Mouse (Mus musculus) midbrain, embryonic 16.5 days (tissue): ENCODE results near the gene Olfr322. TPM values are rescaled to one million over a fixed set of nuclear protein-coding genes. Genes with fewer than 3 reads are reported as not detected.
"Not testable (repeated sequence)": the region's sequence is repeated elsewhere in the genome, so short reads cannot be mapped to it uniquely, and the experiment has no call there.

Experiments used
- ATAC-seq: fragments of 200-750 bp; cut with Nextera tagmentation; 2 replicates; pipeline ENCODE4 v1.8.0; 2017; ENCODE audit warnings: moderate TSS enrichment
- H3K27ac ChIP-seq: fragments of 300-500 bp; sonication (generic); 2 replicates; pipeline ENCODE4 v1.5.1; 2014; ENCODE audit warnings: mild to moderate bottlenecking, low read length, mixed read lengths
- H3K27me3 ChIP-seq: fragments of 300-500 bp; sonication (generic); 2 replicates; pipeline ENCODE4 v1.6.1; 2014; ENCODE audit warnings: low read depth, low read length, mixed read lengths; ENCODE audit not compliant: control insufficient read depth, insufficient read depth
- H3K36me3 ChIP-seq: fragments of 300-500 bp; sonication (generic); 2 replicates; pipeline ENCODE4 v1.6.1; 2014; ENCODE audit warnings: mild to moderate bottlenecking, low read length, moderate library complexity, mixed read lengths; ENCODE audit not compliant: control insufficient read depth, insufficient read depth
- H3K4me1 ChIP-seq: fragments of 300-500 bp; sonication (generic); 2 replicates; pipeline ENCODE4 v1.6.1; 2014; ENCODE audit warnings: mild to moderate bottlenecking, low read length, mixed read lengths; ENCODE audit not compliant: control insufficient read depth, insufficient read depth
- H3K4me2 ChIP-seq: fragments of 300-500 bp; sonication (generic); 2 replicates; pipeline ENCODE4 v1.6.1; 2014; ENCODE audit warnings: mild to moderate bottlenecking, low read length, mixed read lengths
- H3K4me3 ChIP-seq: fragments of 300-500 bp; sonication (generic); 2 replicates; pipeline ENCODE4 v1.5.1; 2014; ENCODE audit warnings: low read depth, mild to moderate bottlenecking, low read length, moderate library complexity, mixed read lengths
- H3K9ac ChIP-seq: fragments of 300-500 bp; sonication (generic); 2 replicates; pipeline ENCODE4 v1.6.1; 2014; ENCODE audit warnings: low read depth, low read length, mixed read lengths
- H3K9me3 ChIP-seq: fragments of 300-500 bp; sonication (generic); replicated peaks from 2 replicates; pipeline ENCODE4 v1.6.1; 2014; ENCODE audit warnings: mild to moderate bottlenecking, low read length, mixed read lengths; ENCODE audit not compliant: control insufficient read depth, poor library complexity, severe bottlenecking
- WGBS: fragments of 180-500 bp; shearing (Covaris S2); extraction: QIAGEN DNeasy Blood & Tissue Kit; methylation state at CpG from one replicate; pipeline ENCODE4 v1.1.7; 2014; 5-methylcytosine and 5-hydroxymethylcytosine counted together
- polyA plus RNA-seq: library from polyadenylated mRNA; unstranded; fragments of >200 nt; fragmentation: Nextera tagmentation; extraction: Ambion mirVana; gene quantifications from 2 replicates; pipeline ENCODE4 v1.2.1, GENCODE M21; 2015

Olfr322 gene
- polyA plus RNA-seq, 1 experiment from 2014 or later: not detected

DNA sequence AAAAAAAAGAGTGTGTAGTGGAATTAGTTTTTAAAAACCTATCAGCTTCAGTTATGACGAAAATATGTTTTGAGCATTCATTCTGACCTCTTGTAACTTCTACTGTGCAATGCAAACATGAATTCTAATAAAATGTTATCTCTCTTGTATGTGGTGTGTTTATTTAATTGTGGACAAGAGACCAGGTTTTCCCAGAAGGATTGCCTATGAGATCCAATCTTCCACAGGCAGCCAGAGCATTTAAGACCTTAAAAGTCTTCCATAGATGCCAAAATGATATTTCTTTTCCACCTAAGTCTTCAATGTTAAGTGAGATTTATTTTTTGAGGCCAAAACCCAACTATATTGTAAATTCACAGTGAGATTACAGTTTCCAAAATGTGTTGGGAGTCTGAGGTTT, 22.2 kb downstream of the Olfr322 start, which contains the start of gene Olfr320:
Gene Olfr320, plus strand, starts transcription at position 301 of the 400 bp plus-strand sequence.
- Histone ChIP-seq H3K27me3 (no peaks in the 10 kb centered on the region), H3K4me2 (no peak within 1 kb of the TSS), H3K36me3 (no peaks in the 10 kb centered on the region), H3K27ac (no peak within 1 kb of the TSS), H3K9ac (no peak within 1 kb of the TSS), H3K4me1 (no peaks in the 10 kb centered on the region), H3K4me3 (no peak within 1 kb of the TSS), H3K9me3 (no peaks in the 10 kb centered on the region)
- ATAC-seq: no peak
- 84% methylated on average over 1 of the region's 1 CpGs for WGBS

DNA sequence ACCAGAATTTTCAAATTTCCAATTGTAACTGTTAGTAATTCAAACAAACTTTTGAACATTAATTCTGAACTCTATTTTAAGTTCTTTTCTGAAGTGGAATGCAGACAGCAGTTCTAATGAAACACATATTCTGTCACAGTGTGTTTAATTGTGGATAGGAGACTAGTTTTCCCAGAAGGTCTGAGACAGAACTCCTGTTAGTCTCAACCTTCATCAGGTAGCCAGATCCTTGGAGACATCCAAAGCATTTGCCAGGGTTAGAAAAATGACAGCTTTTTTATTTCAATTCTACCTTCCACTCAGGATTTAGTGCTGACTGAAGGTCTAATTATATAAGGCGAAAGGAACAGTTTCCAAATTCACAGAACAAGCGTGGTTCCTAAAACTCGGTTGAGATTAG, 40.3 kb downstream of the Olfr322 start, which contains the start of gene Olfr319:
Gene Olfr319, plus strand, starts transcription at position 301 of the 400 bp plus-strand sequence.
- no peak within 1 kb of the TSS for H3K27ac ChIP-seq
- no peak within 1 kb of the TSS for H3K4me2 ChIP-seq
- no peaks in the 10 kb centered on the region for H3K27me3 ChIP-seq
- H3K4me3 ChIP-seq: no peak within 1 kb of the TSS
- ATAC-seq: no peak
- no peak within 1 kb of the TSS for H3K9ac ChIP-seq
- H3K4me1 ChIP-seq: no peaks in the 10 kb centered on the region
- H3K36me3 ChIP-seq: no peaks in the 10 kb centered on the region
- H3K9me3 ChIP-seq: 0 out of 2 replicates have a peak, but pooled peaks cover 4% of the 10 kb centered on the region
- WGBS: 87% methylated on average over 3 of the region's 3 CpGs

DNA sequence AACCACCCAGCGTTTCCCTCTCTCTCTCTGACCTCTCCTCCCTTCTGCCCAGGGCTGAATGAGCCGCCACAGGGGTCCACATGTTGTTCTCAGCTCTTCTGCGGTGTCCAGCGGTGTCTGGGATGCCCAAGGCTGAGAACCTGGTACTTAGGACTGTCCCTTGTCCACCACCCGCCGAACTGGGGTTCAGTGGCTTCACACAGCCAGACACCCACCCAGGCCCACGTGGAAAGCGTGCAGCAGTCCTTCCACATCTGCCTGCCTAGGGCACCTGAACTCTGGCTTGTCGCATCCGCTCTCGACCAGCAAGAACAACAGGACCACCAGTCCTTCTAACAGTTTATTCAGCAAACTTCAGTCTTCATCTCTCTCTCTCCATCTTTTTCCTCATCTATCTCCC, 50.5 kb downstream of the Olfr322 start:
- Histone ChIP-seq H3K27me3 (no peaks in the 10 kb centered on the region), H3K4me2 (no peak overlapping the region), H3K27ac (no peak overlapping the region), H3K9ac (no peak overlapping the region), H3K9me3 (no peaks in the 10 kb centered on the region), H3K4me1 (no peaks in the 10 kb centered on the region), H3K36me3 (no peaks in the 10 kb centered on the region), H3K4me3 (no peak overlapping the region)
- ATAC-seq: no peak
- 81% methylated on average over 11 of the region's 11 CpGs for WGBS

DNA sequence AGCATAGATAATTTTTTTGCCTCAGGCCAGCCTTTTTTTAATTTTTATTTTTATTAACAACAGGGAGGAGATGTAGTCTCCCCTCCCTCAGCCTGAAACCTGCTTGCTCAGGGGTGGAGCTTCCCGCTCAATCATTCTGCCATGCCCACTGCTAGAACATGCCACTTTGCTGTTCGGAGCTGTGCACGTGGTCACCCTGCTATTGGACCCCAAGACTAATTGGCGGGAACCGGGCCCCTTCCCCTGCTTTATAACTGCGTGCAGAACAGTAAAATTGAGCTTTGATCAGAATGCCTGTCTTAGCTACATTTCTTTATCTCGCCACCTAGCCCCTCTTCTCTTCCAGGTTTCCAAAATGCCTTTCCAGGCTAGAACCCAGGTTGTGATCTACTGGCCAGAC, 59.1 kb downstream of the Olfr322 start:
- H3K27me3 ChIP-seq, ATAC-seq, H3K36me3 ChIP-seq, H3K27ac ChIP-seq, H3K4me2 ChIP-seq, H3K9me3 ChIP-seq, H3K9ac ChIP-seq, H3K4me1 ChIP-seq, H3K4me3 ChIP-seq: not testable (repeated sequence)
- 91% methylated on average over 7 of the region's 7 CpGs for WGBS

Other genes with a start within 250 kb of the Olfr322 start
- gene 1810065E05Rik, start 237.7 kb upstream of the Olfr322 start, polyA plus RNA-seq: not detected in 2 replicates
- gene Gm12253, start 226.2 kb upstream of the Olfr322 start, polyA plus RNA-seq: not detected in 2 replicates
- gene Lypd9, start 205.9 kb upstream of the Olfr322 start, polyA plus RNA-seq: not detected in 2 replicates
- gene Olfr30, start 196.5 kb upstream of the Olfr322 start, polyA plus RNA-seq: not detected in 2 replicates
- gene Olfr332, start 166.2 kb upstream of the Olfr322 start, polyA plus RNA-seq: not detected in 2 replicates
- gene Olfr331, start 156.2 kb upstream of the Olfr322 start, polyA plus RNA-seq: not detected in 2 replicates
- gene Olfr330, start 123.9 kb upstream of the Olfr322 start, polyA plus RNA-seq: not detected in 2 replicates
- not detected in 2 replicates for gene Olfr329-ps, start 112.4 kb upstream of the Olfr322 start, polyA plus RNA-seq
- 0.07 TPM in 1 of 2 replicates, not detected in the other for gene Olfr328, start 103.1 kb upstream of the Olfr322 start, polyA plus RNA-seq
- gene Olfr224, start 88.2 kb upstream of the Olfr322 start, polyA plus RNA-seq: not detected in 2 replicates
- gene Olfr325, start 81.1 kb upstream of the Olfr322 start, polyA plus RNA-seq: not detected in 2 replicates
- 0.05 and 0.10 TPM in 2 replicates for gene Olfr324, start 63.7 kb upstream of the Olfr322 start, polyA plus RNA-seq
- not detected in 2 replicates for gene 2210407C18Rik, start 42.7 kb upstream of the Olfr322 start, polyA plus RNA-seq
- gene Olfr323, start 28.3 kb upstream of the Olfr322 start, polyA plus RNA-seq: not detected in 2 replicates
- gene Trim58, start 18.3 kb upstream of the Olfr322 start, polyA plus RNA-seq: 0.15 and 0.19 TPM in 2 replicates
- not detected in 2 replicates for gene Olfr320, start 22.3 kb downstream of the Olfr322 start, polyA plus RNA-seq
- not detected in 2 replicates for gene Olfr319, start 40.4 kb downstream of the Olfr322 start, polyA plus RNA-seq
- not detected in 2 replicates for gene Olfr318, start 65.2 kb downstream of the Olfr322 start, polyA plus RNA-seq
- gene Olfr317, start 80.4 kb downstream of the Olfr322 start, polyA plus RNA-seq: 0.10 and 0.13 TPM in 2 replicates
- gene Olfr316, start 94.0 kb downstream of the Olfr322 start, polyA plus RNA-seq: not detected in 2 replicates
- gene Olfr315, start 114.4 kb downstream of the Olfr322 start, polyA plus RNA-seq: not detected in 2 replicates
- not detected in 2 replicates for gene Olfr314, start 124.2 kb downstream of the Olfr322 start, polyA plus RNA-seq
- 13.6 and 15.3 TPM in 2 replicates for gene Fam183b, start 143.2 kb downstream of the Olfr322 start, polyA plus RNA-seq
- not detected in 2 replicates for gene Olfr313, start 156.2 kb downstream of the Olfr322 start, polyA plus RNA-seq
- not detected in 2 replicates for gene Olfr312, start 170.5 kb downstream of the Olfr322 start, polyA plus RNA-seq
- gene Olfr311, start 180.5 kb downstream of the Olfr322 start, polyA plus RNA-seq: not detected in 2 replicates
- gene Gm12258, start 188.4 kb downstream of the Olfr322 start, polyA plus RNA-seq: 24.7 and 26.1 TPM in 2 replicates
- 13.9 and 15.0 TPM in 2 replicates for gene 2810021J22Rik, start 208.4 kb downstream of the Olfr322 start, polyA plus RNA-seq
- gene Zfp39, start 245.4 kb downstream of the Olfr322 start, polyA plus RNA-seq: 6.8 and 8.1 TPM in 2 replicates